Mouse (Mus musculus) frontal cortex, adult 2 months (tissue): ENCODE measurements at regions not wholly inside any gene's neighbourhood (a gene's known extent, or its start where the extent isn't known, plus 50 kb on each side); places are given as distances from the start of the nearest gene placed in this dataset.

ENCODE experiments used
- DNase-seq, 2 experiments: peaks; one replicate each; pipeline ENCODE4 v3.0.0; 2022; ENCODE audit warnings: low spot score in 1 of 2; ENCODE audit errors: extremely low spot score in 1 of 2

DNA sequence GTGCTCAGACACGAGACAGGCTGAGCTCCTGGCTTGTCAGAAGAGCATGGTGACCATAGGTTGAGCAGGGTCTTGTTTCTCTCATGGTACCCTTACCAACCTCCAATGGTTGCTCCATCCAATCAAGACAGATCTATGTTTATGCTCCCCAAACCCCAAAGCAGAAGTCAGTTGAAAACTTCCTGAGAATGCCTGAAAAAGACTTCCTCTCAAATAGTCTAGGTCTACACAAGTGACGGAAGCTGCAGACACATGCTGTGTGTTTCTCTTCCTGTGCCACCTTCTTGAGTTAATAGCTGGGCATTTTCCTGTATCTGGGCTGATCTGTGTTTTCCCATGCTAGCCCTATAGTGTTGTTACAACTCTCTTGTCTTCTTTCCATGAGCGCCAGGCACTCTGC, 274.2 kb downstream of the Cdh26 start:
- no peak for DNase-seq

GRCm38 (mm10) chr2:178708649-178709048, 278.3 kb downstream of the Cdh26 start:
- DNase-seq, result no peak

GRCm38 (mm10) chr2:178709192-178709881, 279.0 kb downstream of the Cdh26 start:
- DNase-seq, result no peak

- DNase-seq, result no peak
These were observed 279.7 kb downstream of the Cdh26 start for GRCm38 (mm10) chr2:178710001-178710400.

DNA sequence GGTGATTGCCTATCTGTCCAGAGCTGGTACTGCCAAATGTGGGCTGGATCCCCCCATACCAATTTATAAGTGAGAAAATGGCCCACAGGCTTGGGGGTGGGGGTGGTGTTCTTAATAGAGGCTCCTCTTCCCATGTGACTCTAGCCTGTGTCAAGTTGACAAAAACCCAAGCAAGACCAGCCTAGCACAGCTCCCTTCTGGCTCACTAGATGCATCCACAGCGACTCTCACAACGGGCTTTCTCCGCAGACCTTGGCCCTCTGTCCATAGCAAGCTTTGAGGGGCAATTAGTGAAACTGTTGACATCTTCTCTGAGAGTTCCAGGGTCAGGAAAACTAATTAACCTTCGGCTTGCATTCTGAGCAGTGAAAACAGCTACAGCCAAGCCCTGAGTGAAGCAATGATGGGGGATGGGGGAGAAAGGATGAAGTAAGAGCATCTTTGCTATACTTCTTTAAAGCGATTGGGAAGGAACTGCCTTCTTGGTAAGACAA, 281.3 kb downstream of the Cdh26 start:
- no peak for DNase-seq

DNA sequence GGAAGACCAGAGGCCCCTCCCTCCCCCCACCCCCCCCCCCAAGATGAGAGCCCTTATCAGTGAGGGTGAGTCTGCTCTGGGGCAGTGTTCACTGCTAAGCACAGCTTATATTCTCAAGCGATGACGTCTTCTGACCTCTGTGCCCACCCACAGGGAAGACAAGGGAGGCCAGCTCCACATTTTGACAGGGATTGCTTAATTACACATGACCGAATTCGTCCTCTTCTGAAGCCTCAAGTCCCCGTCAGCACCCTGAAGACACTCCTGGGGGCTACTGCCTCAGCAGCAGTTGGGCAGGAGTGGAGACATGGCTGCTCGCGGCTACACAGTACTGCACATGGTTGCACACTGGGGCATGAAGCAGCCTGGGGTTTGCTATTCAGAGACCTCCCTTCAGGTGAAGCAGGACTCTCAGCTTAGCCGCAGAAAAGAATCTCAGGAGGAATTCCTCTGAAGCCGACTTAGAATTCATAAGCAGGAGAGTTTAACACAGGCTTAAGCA, 282.1 kb downstream of the Cdh26 start:
- DNase-seq, result no peak

DNA sequence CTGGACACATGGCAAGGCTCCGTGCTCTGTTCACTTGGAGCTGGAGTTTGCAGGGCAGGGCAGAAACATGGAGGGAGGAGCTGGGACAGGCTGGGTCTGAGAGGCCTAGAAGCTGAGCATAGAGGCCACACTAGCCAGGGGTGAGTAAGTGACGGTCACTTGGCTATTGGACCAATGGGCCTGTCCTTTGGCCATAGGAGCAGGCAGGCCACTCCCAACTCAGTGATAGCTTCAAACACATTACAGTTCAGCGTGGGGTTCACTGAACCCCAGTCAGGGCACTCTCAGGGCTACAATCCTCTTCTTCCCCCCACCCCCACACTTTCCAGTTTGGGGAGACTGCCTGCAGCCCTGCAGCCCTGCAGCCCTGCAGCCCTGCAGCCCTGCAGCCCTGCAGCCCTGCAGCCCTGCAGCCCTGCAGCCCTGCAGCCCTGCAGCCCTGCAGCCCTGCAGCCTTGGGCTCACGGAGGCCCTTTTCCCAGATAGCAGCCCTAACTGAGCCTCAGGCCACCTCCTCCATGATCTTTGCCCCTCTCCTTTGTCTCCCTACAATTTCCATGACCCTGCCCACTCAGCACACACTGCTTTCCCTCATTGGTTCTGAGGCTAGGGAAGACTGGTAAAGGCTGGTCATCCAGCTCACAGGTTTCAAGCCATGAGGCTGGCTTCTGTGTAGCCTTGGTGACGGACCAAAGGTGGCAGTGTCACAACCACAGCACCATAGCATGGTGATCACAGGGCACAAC, 285.3 kb downstream of the Cdh26 start:
- DNase-seq, result no peak

DNA sequence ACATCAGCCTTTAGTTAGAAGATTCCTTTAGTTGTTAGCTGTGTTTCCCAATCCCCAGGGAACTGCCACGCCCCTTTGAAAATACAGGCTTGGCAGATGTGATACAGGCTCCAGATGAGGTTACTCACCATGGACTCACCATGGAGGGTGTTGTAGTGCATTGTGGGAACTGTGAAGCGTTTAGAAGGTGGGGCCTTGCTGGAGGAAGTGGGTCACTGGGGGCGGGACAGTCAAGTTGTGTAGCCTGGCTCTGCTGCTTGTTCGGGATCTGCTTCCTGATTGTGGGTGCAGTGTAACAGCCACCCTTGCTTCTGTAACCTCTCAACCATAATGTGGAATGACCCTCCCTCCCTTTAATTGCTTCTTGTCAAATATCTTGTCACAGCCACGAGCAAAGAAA, 287.7 kb downstream of the Cdh26 start:
- no peak for DNase-seq

DNA sequence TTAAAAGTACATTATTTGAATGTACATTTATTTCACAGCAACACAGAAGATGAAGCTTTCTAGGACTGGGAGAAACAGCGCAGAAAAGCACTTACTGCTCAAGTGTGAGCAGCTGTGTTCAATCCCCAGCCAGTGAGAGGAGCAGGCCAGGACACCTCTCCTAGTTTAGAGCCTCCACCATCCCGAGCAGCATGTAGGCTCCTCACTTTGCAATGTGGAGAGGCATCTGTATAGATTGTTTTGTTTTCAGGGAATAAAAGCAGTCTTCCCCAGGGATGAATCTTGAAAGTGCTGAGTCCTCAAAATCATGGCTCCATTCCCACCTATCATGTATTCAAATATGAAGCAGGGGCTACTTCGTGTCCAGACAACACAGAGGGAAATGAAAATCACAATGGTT, 293.1 kb downstream of the Cdh26 start:
- DNase-seq, result no peak

DNA sequence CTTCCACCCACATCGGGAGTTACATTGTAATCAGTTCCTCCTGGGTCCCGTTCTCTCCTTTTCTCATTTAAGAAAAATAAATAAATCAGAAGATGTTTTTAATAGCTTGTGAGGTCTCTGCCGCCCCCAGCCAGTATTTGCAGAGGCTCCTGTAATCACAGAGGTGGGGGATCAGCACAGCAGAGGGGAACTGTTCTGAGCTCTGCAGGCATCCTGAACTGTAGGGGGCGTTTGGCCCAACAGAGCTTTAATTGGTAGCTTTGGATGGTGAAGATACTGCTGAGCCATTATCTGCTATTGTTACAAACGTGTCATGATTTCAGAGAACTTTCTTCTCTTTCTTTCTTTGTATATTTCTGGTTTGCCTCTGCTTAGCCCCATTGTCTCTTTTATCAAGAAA, 293.9 kb downstream of the Cdh26 start:
- DNase-seq, result no peak

- DNase-seq, result peak in 1 of 2 experiments; percentile 26
These were observed 297.8 kb downstream of the Cdh26 start for GRCm38 (mm10) chr2:178727930-178728793.

DNA sequence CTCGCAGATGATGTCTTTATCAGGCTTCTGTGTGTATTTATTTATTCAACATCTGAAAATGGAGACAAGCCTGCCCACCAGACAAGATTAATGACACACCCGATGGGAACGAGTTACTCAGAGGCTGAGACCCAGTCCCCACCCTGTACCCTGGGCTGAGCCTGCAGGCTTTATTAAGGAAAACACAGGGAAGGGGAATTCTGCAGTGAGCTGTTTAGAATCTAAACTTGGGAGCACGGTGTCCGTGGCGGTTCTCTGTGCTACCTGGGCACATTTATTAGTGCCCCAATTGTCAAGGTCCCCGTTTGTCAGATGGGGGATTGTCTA, 298.4 kb downstream of the Cdh26 start:
- DNase-seq, result no peak

DNA sequence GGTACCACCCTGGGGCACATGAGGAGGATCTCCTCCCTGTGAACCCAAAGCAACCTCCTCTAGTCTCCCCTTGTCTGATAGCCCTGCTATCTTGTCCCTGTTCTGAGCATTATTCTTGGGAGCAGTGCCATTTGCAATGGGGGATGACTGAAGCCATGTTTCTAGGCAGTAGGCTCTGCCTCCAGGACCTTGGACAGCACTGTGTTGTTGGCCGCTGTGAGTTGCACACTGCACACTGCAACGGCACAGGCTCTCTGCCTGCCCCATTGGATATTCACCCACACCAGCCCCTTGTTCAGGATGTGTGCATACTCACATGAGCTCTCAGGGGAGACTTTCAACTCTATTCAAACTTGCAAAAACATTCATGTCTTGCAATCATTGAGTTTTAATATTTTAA, 304.8 kb downstream of the Cdh26 start:
- DNase-seq, result no peak

DNA sequence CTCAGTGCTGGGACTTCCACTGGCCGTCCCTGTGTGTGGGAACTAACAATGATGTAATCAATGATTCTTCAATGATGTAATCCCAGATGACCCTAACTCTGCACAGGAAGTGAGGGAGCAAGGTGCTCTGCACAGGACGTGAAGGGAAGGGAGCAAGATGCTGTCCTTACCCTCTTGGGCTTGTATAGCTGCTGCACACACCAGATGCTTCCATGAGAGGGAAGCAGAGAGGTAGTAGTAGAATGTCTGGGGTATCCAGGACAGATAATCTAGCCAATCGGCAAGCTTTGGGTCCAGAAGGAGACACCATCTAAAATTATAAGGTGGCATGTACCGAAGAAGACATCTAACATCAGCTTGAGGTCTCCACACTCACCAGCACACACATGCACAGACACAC, 314.3 kb downstream of the Cdh26 start:
- no peak for DNase-seq

DNA sequence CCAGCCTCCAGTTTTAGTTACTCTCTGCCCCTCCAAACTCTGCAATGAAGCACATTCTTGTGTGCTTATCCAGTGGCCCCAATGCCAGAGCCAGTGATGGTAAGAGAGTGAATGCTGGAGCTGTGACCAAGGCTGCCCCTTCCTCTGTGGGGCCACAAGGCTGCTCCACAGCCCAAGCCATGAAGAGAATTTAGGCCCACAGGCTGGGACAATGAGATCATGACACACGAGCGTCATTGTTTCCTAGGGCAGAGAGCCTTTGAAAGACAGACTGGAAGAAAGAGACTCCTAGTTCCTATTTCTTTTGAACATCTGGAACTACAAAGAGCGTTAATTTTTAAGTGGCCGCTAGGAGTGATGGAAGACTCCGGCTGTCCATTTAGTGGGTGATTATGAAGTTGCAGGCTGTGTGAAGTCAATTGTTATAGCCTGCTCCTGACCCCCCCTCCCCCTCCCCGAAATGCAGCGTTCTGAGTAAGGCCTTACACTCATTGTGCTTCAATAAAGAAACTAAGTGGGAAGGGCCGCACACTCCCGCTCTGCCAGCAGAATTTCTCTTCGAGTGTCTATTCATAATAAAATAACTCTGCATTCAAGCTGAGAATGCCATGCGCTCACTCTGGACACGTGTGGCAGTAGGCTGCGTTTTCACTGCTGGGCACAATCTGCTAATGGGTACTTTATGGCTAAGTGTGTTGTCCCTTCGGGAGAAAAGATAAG, 315.1 kb downstream of the Cdh26 start:
- DNase-seq, result no peak

DNA sequence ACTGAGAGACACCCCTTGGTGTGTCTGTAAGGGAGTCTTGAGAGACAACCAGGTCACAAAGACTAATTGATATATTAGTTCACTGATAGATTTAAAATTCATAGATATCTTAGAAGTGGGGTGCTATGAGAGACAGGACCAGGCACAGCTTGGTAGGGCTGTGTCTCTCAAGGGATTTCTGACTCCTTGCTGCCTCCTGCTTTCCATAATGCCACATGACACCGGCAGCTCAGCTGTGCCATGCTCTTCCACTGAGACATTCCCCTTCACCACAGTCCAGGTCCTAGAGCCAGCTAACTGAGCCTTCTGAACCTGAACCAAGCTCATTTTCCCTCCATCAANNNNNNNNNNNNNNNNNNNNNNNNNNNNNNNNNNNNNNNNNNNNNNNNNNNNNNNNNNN, 320.9 kb downstream of the Cdh26 start:
- no peak for DNase-seq

DNA sequence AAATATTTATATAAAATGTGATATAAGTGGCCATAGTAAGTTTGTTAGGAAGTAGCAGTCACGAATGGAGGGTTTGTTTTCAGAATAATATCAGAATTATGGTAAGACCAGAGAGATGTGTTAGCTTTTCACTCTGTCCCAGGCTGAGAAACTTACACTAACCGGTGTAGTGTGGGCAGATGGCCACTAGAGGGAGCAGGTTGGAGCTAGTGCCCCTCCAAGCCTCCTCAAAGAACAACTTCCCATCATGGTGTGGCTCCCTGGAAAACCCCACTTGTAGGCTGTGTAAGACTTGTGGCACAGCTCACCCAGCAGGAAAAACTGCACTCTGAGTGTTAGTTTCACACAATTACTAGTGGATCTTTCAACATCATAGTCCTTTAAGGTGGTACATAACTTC, 328.0 kb downstream of the Cdh26 start:
- peak; percentile 5 to 86 for DNase-seq

- DNase-seq, result no peak
These were observed 338.2 kb downstream of the Cdh26 start for GRCm38 (mm10) chr2:178768526-178768925.

DNA sequence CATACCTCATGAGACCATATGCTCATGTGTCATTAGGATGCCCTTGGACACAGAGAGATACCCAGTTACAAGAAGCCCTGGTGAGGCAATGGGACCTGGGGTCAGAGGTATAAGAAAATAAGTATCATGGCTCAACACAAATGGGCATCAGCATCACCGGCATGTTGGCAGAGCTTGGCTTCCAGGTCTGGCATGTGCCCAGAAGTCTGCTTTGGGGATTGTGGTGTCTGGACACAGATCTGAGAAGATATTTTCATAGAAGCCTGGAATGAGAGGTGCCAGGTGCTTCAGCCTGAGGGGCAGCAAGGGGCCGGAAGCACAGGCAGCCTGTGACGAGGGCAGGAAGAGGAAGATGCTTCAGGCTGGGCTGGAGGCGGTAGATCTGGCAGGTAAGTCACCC, 338.7 kb downstream of the Cdh26 start:
- DNase-seq, result no peak

DNA sequence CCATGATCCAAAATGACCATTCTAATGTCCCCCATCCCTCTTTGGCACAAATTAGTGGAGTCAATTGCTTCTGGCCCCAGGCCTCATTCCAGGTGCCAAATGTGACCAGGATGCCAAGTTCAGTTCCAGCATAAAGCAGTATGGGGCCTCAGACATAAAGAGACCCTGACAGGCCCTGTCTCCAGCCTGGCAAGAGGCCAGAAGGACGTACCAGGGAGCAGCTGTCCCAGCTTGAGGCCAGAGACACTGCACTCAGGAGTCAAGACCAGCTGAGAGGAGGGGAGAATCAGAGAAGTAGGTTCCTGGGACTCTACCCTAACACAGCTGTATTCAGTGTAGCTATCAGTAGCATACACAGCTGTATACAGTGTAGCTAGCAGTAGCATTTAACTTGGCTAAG, 341.1 kb downstream of the Cdh26 start:
- no peak for DNase-seq

GRCm38 (mm10) chr2:178771881-178772280, 341.6 kb downstream of the Cdh26 start:
- DNase-seq, result no peak
